Mouse (Mus musculus): ENCODE results near the gene Tbx2. TPM values are rescaled to one million over a fixed set of nuclear protein-coding genes. Genes with fewer than 3 reads are reported as not detected.

Gene Tbx2
- total and polyA plus RNA-seq, 2 experiments from 2014 or later, result 0.70 to 7.9 TPM

GRCm38 (mm10) chr11:85849037-85849436 is 16.7 kb downstream of the Tbx2 start:
- no peak overlapping the region for H3K9ac ChIP-seq (replicated peaks; ENCODE audit: low read length)
- H3K4me2 ChIP-seq (ENCODE audit: low read depth, low read length), result peak overlapping the region; percentile 58
- peaks cover 14% of the 10 kb centered on the region for H3K27me3 ChIP-seq (ENCODE audit: insufficient read depth, low read length)

GRCm38 (mm10) chr11:85850233-85850632 is 17.9 kb downstream of the Tbx2 start, which contains the start of gene Gm11444:
TSS of gene Gm11444 (minus strand) at chr11:85850333.
- 78% methylated on average over 6 of the region's 6 CpGs for WGBS
- DNase-seq (ENCODE audit: low spot score) (no peak), ATAC-seq (no peak)
- Histone ChIP-seq H3K9me3 (ENCODE audit: low read length) (no peaks in the 10 kb centered on the region), H3K4me3 (ENCODE audit: low read length) (no peak within 1 kb of the TSS), H3K9ac (replicated peaks; ENCODE audit: low read length) (no peak within 1 kb of the TSS), H3K27ac (no peak within 1 kb of the TSS), H3K4me1 (ENCODE audit: insufficient read depth, low read length) (no peaks in the 10 kb centered on the region), H3K4me2 (ENCODE audit: low read depth, low read length) (peak within 1 kb of the TSS; percentile 58), H3K27me3 (ENCODE audit: insufficient read depth, low read length) (peaks cover 7% of the 10 kb centered on the region), H3K36me3 (ENCODE audit: insufficient read depth, low read length) (no peaks in the 10 kb centered on the region)
- TF ChIP-seq CTCF (IDR thresholded peaks at IDR 0.05; ENCODE audit: low read depth), result no peak

More at GRCm38 (mm10) chr11:85849037-85849436, 16.7 kb downstream of the Tbx2 start:
- H3K27ac ChIP-seq, result no peak overlapping the region
- ATAC-seq (peak; percentile 75), DNase-seq (ENCODE audit: low spot score) (peak; percentile 92)
- 2% methylated on average over 21 of the region's 21 CpGs for WGBS
- no peaks in the 10 kb centered on the region for H3K9me3 ChIP-seq (ENCODE audit: low read length)
- H3K4me3 ChIP-seq (ENCODE audit: low read length), result peak overlapping the region; percentile 30
- 0 out of 2 replicates have a peak, but pooled peaks cover 3% of the 10 kb centered on the region for H3K4me1 ChIP-seq (ENCODE audit: insufficient read depth, low read length)
- no peaks in the 10 kb centered on the region for H3K36me3 ChIP-seq (ENCODE audit: insufficient read depth, low read length)
- peak; percentile 96 for TF ChIP-seq CTCF (IDR thresholded peaks at IDR 0.05; ENCODE audit: low read depth)

DNA sequence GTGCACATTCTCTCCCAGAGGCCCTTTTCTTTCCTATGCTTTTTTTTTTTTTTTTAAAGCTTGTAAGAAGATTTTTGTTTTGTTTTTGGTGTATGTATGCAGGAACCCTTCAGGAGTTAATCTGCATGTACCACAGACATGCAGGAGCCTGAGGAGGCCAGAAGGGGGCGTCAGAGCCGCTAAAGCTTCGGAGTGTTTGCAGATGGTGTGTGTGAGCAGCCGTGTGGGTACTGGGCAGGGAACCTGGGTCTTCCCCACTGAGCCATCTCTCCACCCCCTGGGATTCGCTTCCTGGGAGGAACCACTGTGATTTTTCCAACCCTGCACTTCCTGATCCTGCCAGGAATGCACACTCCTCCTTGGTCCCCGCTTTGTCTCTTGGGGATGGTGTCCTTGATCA is 18.4 kb downstream of the Tbx2 start:
- peaks cover 5% of the 10 kb centered on the region; the same call in 1 of the 2 replicates for H3K27me3 ChIP-seq (ENCODE audit: insufficient read depth, low read length)
- H3K36me3 ChIP-seq (ENCODE audit: insufficient read depth, low read length), result no peaks in the 10 kb centered on the region
- no peak for DNase-seq (ENCODE audit: low spot score)
- WGBS, result 43% methylated on average over 6 of the region's 6 CpGs
- no peak overlapping the region for H3K4me2 ChIP-seq (ENCODE audit: low read depth, low read length)
- H3K9me3 ChIP-seq (ENCODE audit: low read length), result no peaks in the 10 kb centered on the region
- no peaks in the 10 kb centered on the region for H3K4me1 ChIP-seq (ENCODE audit: insufficient read depth, low read length)
- no peak overlapping the region for H3K4me3 ChIP-seq (ENCODE audit: low read length)
- H3K9ac ChIP-seq (replicated peaks; ENCODE audit: low read length), result no peak overlapping the region
- TF ChIP-seq CTCF (IDR thresholded peaks at IDR 0.05; ENCODE audit: low read depth), result peak; percentile 45
- H3K27ac ChIP-seq, result no peak overlapping the region
- ATAC-seq, result no peak

DNA sequence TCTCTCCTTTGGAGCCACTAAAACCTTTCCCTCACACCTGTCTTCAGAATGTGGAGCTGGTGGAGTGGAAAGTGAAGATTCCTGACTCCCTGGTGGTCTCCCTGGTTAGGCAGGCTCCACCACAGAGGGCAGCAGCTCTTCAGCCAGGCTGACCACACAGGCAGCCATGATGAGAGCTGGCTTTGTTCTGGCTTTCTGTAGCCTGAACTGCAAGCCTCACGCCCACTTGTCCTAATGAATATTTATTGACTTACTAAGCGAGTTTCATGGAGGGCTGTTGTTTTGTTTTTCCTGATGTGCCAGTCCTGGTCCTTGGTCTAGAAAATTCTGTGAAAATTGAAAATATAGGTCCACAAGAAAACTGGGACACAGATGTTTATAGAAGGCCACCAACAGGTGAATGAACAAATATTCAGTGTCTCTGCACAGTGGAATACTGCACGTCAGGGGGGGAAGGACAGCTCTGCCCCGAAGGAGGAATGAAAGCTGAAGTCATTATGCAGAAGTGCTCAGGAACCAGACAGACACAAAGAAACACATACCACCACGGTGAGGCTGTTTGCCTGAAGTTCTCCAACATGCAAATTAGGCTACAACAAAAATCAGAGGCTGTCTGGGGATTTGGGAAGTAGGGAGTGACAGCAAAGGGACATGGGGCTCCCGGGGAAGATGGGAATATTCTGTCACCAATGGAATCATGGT is 25.8 kb downstream of the Tbx2 start:
- Histone ChIP-seq H3K4me2 (ENCODE audit: low read depth, low read length) (no peak overlapping the region), H3K36me3 (ENCODE audit: insufficient read depth, low read length) (no peaks in the 10 kb centered on the region), H3K27me3 (ENCODE audit: insufficient read depth, low read length) (no peaks in the 10 kb centered on the region), H3K27ac (no peak overlapping the region), H3K9ac (replicated peaks; ENCODE audit: low read length) (no peak overlapping the region), H3K4me1 (ENCODE audit: insufficient read depth, low read length) (no peaks in the 10 kb centered on the region), H3K9me3 (ENCODE audit: low read length) (no peaks in the 10 kb centered on the region), H3K4me3 (ENCODE audit: low read length) (no peak overlapping the region)
- peak; percentile 18; the same call in 1 of the 2 replicates for TF ChIP-seq CTCF (IDR thresholded peaks at IDR 0.05; ENCODE audit: low read depth)
- DNase-seq (ENCODE audit: low spot score), result no peak
- 0 out of 2 replicates have a peak, but pooled peaks have one; percentile 45 for ATAC-seq
- WGBS, result 9% methylated on average over 6 of the region's 6 CpGs

- no peak overlapping the region for H3K27ac ChIP-seq
- H3K36me3 ChIP-seq (ENCODE audit: insufficient read depth, low read length), result no peaks in the 10 kb centered on the region
- peak; percentile 54 for TF ChIP-seq CTCF (IDR thresholded peaks at IDR 0.05; ENCODE audit: low read depth)
- H3K27me3 ChIP-seq (ENCODE audit: insufficient read depth, low read length), result no peaks in the 10 kb centered on the region
- ATAC-seq (no peak), DNase-seq (ENCODE audit: low spot score) (no peak)
- WGBS, result 39% methylated on average over 7 of the region's 7 CpGs
- no peak overlapping the region for H3K4me3 ChIP-seq (ENCODE audit: low read length)
- no peaks in the 10 kb centered on the region for H3K4me1 ChIP-seq (ENCODE audit: insufficient read depth, low read length)
- H3K9ac ChIP-seq (replicated peaks; ENCODE audit: low read length), result no peak overlapping the region
- no peak overlapping the region for H3K4me2 ChIP-seq (ENCODE audit: low read depth, low read length)
- no peaks in the 10 kb centered on the region for H3K9me3 ChIP-seq (ENCODE audit: low read length)
Observed at GRCm38 (mm10) chr11:85864363-85864762, 32.0 kb downstream of the Tbx2 start.

- no peak overlapping the region for H3K4me2 ChIP-seq (ENCODE audit: low read depth, low read length)
- ATAC-seq (no peak), DNase-seq (ENCODE audit: low spot score) (no peak)
- H3K9ac ChIP-seq (replicated peaks; ENCODE audit: low read length), result no peak overlapping the region
- H3K4me3 ChIP-seq (ENCODE audit: low read length), result no peak overlapping the region
- H3K36me3 ChIP-seq (ENCODE audit: insufficient read depth, low read length), result no peaks in the 10 kb centered on the region
- WGBS, result 71% methylated on average over 24 of the region's 24 CpGs
- H3K27me3 ChIP-seq (ENCODE audit: insufficient read depth, low read length), result no peaks in the 10 kb centered on the region
- H3K9me3 ChIP-seq (ENCODE audit: low read length), result no peaks in the 10 kb centered on the region
- H3K27ac ChIP-seq, result no peak overlapping the region
- TF ChIP-seq CTCF (IDR thresholded peaks at IDR 0.05; ENCODE audit: low read depth), result no peak
- H3K4me1 ChIP-seq (ENCODE audit: insufficient read depth, low read length), result no peaks in the 10 kb centered on the region
Observed at GRCm38 (mm10) chr11:85876059-85876788, 43.9 kb downstream of the Tbx2 start.
